Mouse (Mus musculus): ENCODE results near the gene C1qa. TPM values are rescaled to one million over a fixed set of nuclear protein-coding genes. Genes with fewer than 3 reads are reported as not detected.

C1qa gene
- total and polyA plus RNA-seq, 2 experiments from 2014 or later: 42.2 to 53.1 TPM

- H3K27ac ChIP-seq (ENCODE audit: low read depth, low read length): no peak overlapping the region
- no peak overlapping the region for H3K4me2 ChIP-seq (ENCODE audit: low read depth)
- H3K36me3 ChIP-seq (ENCODE audit: insufficient read depth): no peaks in the 10 kb centered on the region
- H3K4me1 ChIP-seq (ENCODE audit: insufficient read depth): no peaks in the 10 kb centered on the region
- no peak overlapping the region for H3K9ac ChIP-seq
- no peak overlapping the region for H3K4me3 ChIP-seq (ENCODE audit: low read depth, low read length)
- DNase-seq (no peak), ATAC-seq (no peak)
- no peaks in the 10 kb centered on the region for H3K27me3 ChIP-seq (ENCODE audit: insufficient read depth, low read length)
- TF ChIP-seq CTCF (IDR thresholded peaks at IDR 0.05; ENCODE audit: low read depth): no peak
- 51% methylated on average over 6 of the region's 6 CpGs for WGBS
- H3K9me3 ChIP-seq (ENCODE audit: low read length): no peaks in the 10 kb centered on the region
Measured at GRCm38 (mm10) chr4:136847166-136847565, 51.4 kb downstream of the C1qa start.

Other genes starting within 250 kb of the C1qa start
- gene Ephb2, start 62.8 kb downstream of the C1qa start, total RNA-seq (2014; rRNA removed): 79.9 and 85.6 TPM in 2 replicates
- 9.2 and 10.8 TPM in 2 replicates for gene Ephb2, start 62.8 kb downstream of the C1qa start, polyA plus RNA-seq (2015; fragmentation: Nextera tagmentation; extraction: Ambion mirVana)
- gene C1qb, start 12.6 kb downstream of the C1qa start, total RNA-seq (2014; rRNA removed): 53.9 and 57.1 TPM in 2 replicates
- gene C1qb, start 12.6 kb downstream of the C1qa start, polyA plus RNA-seq (2015; fragmentation: Nextera tagmentation; extraction: Ambion mirVana): 67.4 and 78.2 TPM in 2 replicates
- 61.9 and 64.6 TPM in 2 replicates for gene C1qc, start 5.7 kb downstream of the C1qa start, total RNA-seq (2014; rRNA removed)
- gene C1qc, start 5.7 kb downstream of the C1qa start, polyA plus RNA-seq (2015; fragmentation: Nextera tagmentation; extraction: Ambion mirVana): 46.1 and 49.3 TPM in 2 replicates
- gene Epha8, start 58.0 kb upstream of the C1qa start, total RNA-seq (2014; rRNA removed): 20.5 and 23.9 TPM in 2 replicates
- 6.6 and 9.5 TPM in 2 replicates for gene Epha8, start 58.0 kb upstream of the C1qa start, polyA plus RNA-seq (2015; fragmentation: Nextera tagmentation; extraction: Ambion mirVana)
- 6.2 and 6.8 TPM in 2 replicates for gene Zbtb40, start 150.0 kb upstream of the C1qa start, total RNA-seq (2014; rRNA removed)
- 0.58 and 0.87 TPM in 2 replicates for gene Zbtb40, start 150.0 kb upstream of the C1qa start, polyA plus RNA-seq (2015; fragmentation: Nextera tagmentation; extraction: Ambion mirVana)

Data from forebrain, postnatal 0 days (tissue).